Comparison of ENCODE assay signal across 9 mouse cellular contexts in the genomic region with DNA sequence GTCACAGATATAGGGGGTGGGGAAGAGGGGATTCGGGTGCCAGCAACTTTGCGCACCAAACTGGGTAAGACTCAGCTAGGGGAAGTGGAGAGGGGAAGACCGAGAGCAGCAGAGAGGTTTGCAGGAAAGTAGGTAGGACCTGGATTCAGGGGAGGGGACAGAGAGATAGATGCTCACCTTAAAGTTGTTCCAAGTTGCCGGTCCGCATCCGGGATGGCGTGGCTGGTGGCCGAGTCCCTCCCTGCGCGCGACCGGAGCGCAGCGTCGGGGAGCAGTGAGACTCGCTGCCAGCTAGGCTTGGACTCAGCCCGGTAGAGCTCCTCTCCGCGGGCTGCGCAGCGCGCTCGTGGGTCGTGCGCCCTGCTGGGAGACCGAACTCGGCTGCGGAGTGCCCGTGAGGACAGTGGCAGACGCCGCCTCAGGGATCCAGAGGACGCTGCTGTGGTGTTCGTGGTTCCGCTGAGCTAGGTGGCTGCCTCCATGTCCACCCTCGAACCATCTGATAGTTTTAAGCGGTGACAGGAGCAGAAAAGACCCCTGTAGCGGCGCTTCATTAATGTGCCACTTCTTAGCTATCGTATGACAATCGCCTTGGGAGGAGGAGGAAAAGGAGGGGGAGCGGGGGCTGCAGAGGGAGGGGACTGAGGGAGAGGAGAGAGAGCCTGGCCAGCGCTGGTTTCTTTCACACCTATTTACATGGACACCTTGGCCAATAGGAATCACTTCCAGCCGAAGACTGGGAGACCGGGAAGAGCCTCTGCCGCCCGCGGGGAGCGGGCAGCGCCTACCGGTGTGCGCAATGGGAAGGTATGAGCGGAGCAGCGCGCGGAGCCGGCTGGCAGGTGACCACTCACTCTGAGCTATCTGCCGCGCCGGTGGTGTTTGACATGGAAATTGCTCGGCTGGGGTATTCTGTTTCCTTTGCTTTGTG. TPM values are rescaled to one million over a fixed set of nuclear protein-coding genes. Genes with fewer than 3 reads are reported as not detected.
DNase-seq lines count a peak whose midpoint lies in the region; ATAC-seq lines count a peak whose summit lies in the region.
"Had no signal": no experiment of that assay in that cellular context is flagged by ENCODE, and none has a peak within 500 bp of the region (broad histone marks: within the 10 kb centered on the region; RNA-seq: fewer than 3 reads in every experiment).

A gene (minus strand): TSS at position 570 of the 931 bp plus-strand sequence.

- H3K9ac ChIP-seq in lung, embryonic 15.5 days, result no peak within 1 kb of the TSS
- no peak within 1 kb of the TSS for H3K9ac ChIP-seq in embryonic facial prominence, embryonic 14.5 days (ENCODE audit: low read depth, low read length)
- no peak within 1 kb of the TSS for H3K9ac ChIP-seq in limb, embryonic 11.5 days (ENCODE audit: low read length)

- H3K4me3 ChIP-seq in lung, embryonic 15.5 days, result no peak within 1 kb of the TSS
- peak within 1 kb of the TSS; percentile 10 for H3K4me3 ChIP-seq in embryonic facial prominence, embryonic 14.5 days (ENCODE audit: low read depth, low read length)
- peak within 1 kb of the TSS; percentile 8; the same call in 1 of the 2 replicates for H3K4me3 ChIP-seq in limb, embryonic 11.5 days (ENCODE audit: low read depth, low read length)

- no peaks in the 10 kb centered on the region for H3K36me3 ChIP-seq in lung, embryonic 15.5 days
- no peaks in the 10 kb centered on the region for H3K36me3 ChIP-seq in embryonic facial prominence, embryonic 14.5 days (ENCODE audit: control insufficient read depth, insufficient read depth, low read length)
- no peaks in the 10 kb centered on the region for H3K36me3 ChIP-seq in limb, embryonic 11.5 days (ENCODE audit: control insufficient read depth, insufficient read depth, low read length)

- ATAC-seq in lung, embryonic 15.5 days (ENCODE audit: borderline replicate concordance, extremely low read depth, low FRiP score, low TSS enrichment), result no peak
- no peak for ATAC-seq in embryonic facial prominence, embryonic 14.5 days (ENCODE audit: low read depth)
- no peak for ATAC-seq in limb, embryonic 11.5 days (ENCODE audit: insufficient number of reproducible peaks, low FRiP score, low TSS enrichment, low read depth)
- no peak for ATAC-seq in erythroid progenitor cell, adult 5-6 weeks (replicated peaks; ENCODE audit: low FRiP score, poor library complexity, severe bottlenecking)
- no peak for ATAC-seq in megakaryocyte-erythroid progenitor cell, adult 5-6 weeks (replicated peaks; ENCODE audit: low FRiP score, low TSS enrichment, poor library complexity, severe bottlenecking)

- H3K4me1 ChIP-seq in lung, embryonic 15.5 days, result peaks cover 26% of the 10 kb centered on the region; the same call in 1 of the 2 replicates
- H3K4me1 ChIP-seq in embryonic facial prominence, embryonic 14.5 days (ENCODE audit: control insufficient read depth, insufficient read depth, low read length), result no peaks in the 10 kb centered on the region
- peaks cover 14% of the 10 kb centered on the region; the same call in 1 of the 2 replicates for H3K4me1 ChIP-seq in limb, embryonic 11.5 days (ENCODE audit: control insufficient read depth, insufficient read depth, low read length)

- under 1% methylated on average over 60 of the region's 60 CpGs for WGBS in lung, embryonic 15.5 days
- under 1% methylated on average over 45 of the region's 60 CpGs for WGBS in embryonic facial prominence, embryonic 14.5 days
- under 1% methylated on average over 60 of the region's 60 CpGs for WGBS in limb, embryonic 11.5 days

- no peak within 1 kb of the TSS for H3K27ac ChIP-seq in lung, embryonic 15.5 days
- H3K27ac ChIP-seq in embryonic facial prominence, embryonic 14.5 days (replicated peaks; ENCODE audit: low read depth, low read length), result no peak within 1 kb of the TSS
- no peak within 1 kb of the TSS for H3K27ac ChIP-seq in limb, embryonic 11.5 days (replicated peaks; ENCODE audit: low read depth, low read length)

- peak within 1 kb of the TSS; percentile 14; the same call in 1 of the 2 replicates for H3K4me2 ChIP-seq in lung, embryonic 15.5 days
- peak within 1 kb of the TSS; percentile 20; the same call in 1 of the 2 replicates for H3K4me2 ChIP-seq in embryonic facial prominence, embryonic 14.5 days (ENCODE audit: low read depth, low read length)
- H3K4me2 ChIP-seq in limb, embryonic 11.5 days (ENCODE audit: low read depth, severe bottlenecking), result peak within 1 kb of the TSS; percentile 15; the same call in 1 of the 2 replicates

- no peak for DNase-seq in lung, adult 18-20 months
- DNase-seq in embryonic facial prominence, embryonic 14.5 days (ENCODE audit: low spot score), result no peak
- peak; percentile 61 for DNase-seq in limb, embryonic 11.5 days (ENCODE audit: low spot score)
- DNase-seq in thymus, postnatal 36 days, result peak; percentile 39 to 45
- DNase-seq: lung, postnatal 10 days had no signal

- peaks cover 100% of the 10 kb centered on the region for H3K27me3 ChIP-seq in lung, embryonic 15.5 days
- peaks cover 100% of the 10 kb centered on the region for H3K27me3 ChIP-seq in embryonic facial prominence, embryonic 14.5 days (replicated peaks; ENCODE audit: control insufficient read depth, insufficient read depth, low read length)
- H3K27me3 ChIP-seq in limb, embryonic 11.5 days (ENCODE audit: control insufficient read depth, insufficient read depth, low read length), result peaks cover 92% of the 10 kb centered on the region

- no peaks in the 10 kb centered on the region for H3K9me3 ChIP-seq in lung, embryonic 15.5 days
- H3K9me3 ChIP-seq in embryonic facial prominence, embryonic 14.5 days (ENCODE audit: control insufficient read depth, low read length), result no peaks in the 10 kb centered on the region
- H3K9me3 ChIP-seq in limb, embryonic 11.5 days (ENCODE audit: control insufficient read depth, low read length), result no peaks in the 10 kb centered on the region

RNA-seq across cellular contexts. Expression of the gene that starts here (rescaled TPM):
- not detected in 2 replicates for polyA plus RNA-seq in lung, embryonic 15.5 days (2015; fragmentation: Nextera tagmentation; extraction: Ambion mirVana)
- not detected in 2 replicates for polyA plus RNA-seq in embryonic facial prominence, embryonic 14.5 days (2014; fragmentation: Nextera tagmentation; extraction: Ambion mirVana)
- 0.06 and 0.09 TPM in 2 replicates for polyA plus RNA-seq in limb, embryonic 11.5 days (2014; fragmentation: Nextera tagmentation; extraction: Ambion mirVana)
- total RNA-seq in erythroid progenitor cell, adult 5-6 weeks (2015; ENCODE audit: low replicate concordance), result not detected in 2 replicates
- total RNA-seq in erythroid progenitor cell, adult 5-6 weeks (2017; ENCODE audit: low replicate concordance), result not detected in 2 replicates
- not detected in 2 replicates for total RNA-seq in megakaryocyte-erythroid progenitor cell, adult 5-6 weeks (2014; fragmentation: Nextera tagmentation)
- total RNA-seq in megakaryocyte-erythroid progenitor cell, adult 5-6 weeks (2017), result not detected in 2 replicates
- total RNA-seq: common myeloid progenitor, adult 5-6 weeks had no signal

Comparison
In these comparisons a context has a peak if more than half of its experiments do, and no peak if none do; other contexts are left out.
1. Peak in DNase-seq, H3K4me3 ChIP-seq and H3K4me2 ChIP-seq in limb, embryonic 11.5 days; RNA of the gene not detected or under 1 TPM.
2. DNase-seq: peak in thymus, postnatal 36 days (2 of 2); none in lung, adult 18-20 months (0 of 2) and embryonic facial prominence, embryonic 14.5 days (single experiment).
3. Peak in every context shown above with its lines, with median percentiles within 50 percentile points of each other: H3K4me2 ChIP-seq.